Mouse (Mus musculus) stomach, postnatal 0 days (tissue): ENCODE data around the gene Eif3d. TPM values are rescaled to one million over a fixed set of nuclear protein-coding genes. Genes with fewer than 3 reads are reported as not detected.

Experiments used
- ATAC-seq: fragments of 200-750 bp; cut with Nextera tagmentation; 2 replicates; pipeline ENCODE4 v1.8.0; 2017; ENCODE audit not compliant: low FRiP score, low TSS enrichment
- DNase-seq: peaks from one replicate; pipeline ENCODE4 v3.0.0-alpha.2; 2016; ENCODE audit warnings: low spot score
- H3K27ac ChIP-seq: fragments of 300-500 bp; sonication (generic); replicated peaks from 2 replicates; pipeline ENCODE4 v1.5.1; 2014; ENCODE audit warnings: mild to moderate bottlenecking, control low read depth
- H3K27me3 ChIP-seq: fragments of 300-500 bp; sonication (generic); 2 replicates; pipeline ENCODE4 v1.6.1; 2014; ENCODE audit warnings: low read length; ENCODE audit not compliant: control insufficient read depth, insufficient read depth
- H3K36me3 ChIP-seq: fragments of 300-500 bp; sonication (generic); 2 replicates; pipeline ENCODE4 v1.6.1; 2014; ENCODE audit warnings: low read length, mixed read lengths; ENCODE audit not compliant: control insufficient read depth, insufficient read depth
- H3K4me1 ChIP-seq: fragments of 300-500 bp; sonication (generic); replicated peaks from 2 replicates; pipeline ENCODE4 v1.6.1; 2014; ENCODE audit warnings: antibody characterized with exemption; ENCODE audit not compliant: control insufficient read depth, insufficient read depth
- H3K4me2 ChIP-seq: fragments of 300-500 bp; sonication (generic); replicated peaks from 2 replicates; pipeline ENCODE4 v1.6.1; 2014; ENCODE audit warnings: low read depth, mild to moderate bottlenecking, control low read depth, moderate library complexity
- H3K4me3 ChIP-seq: fragments of 300-500 bp; sonication (generic); 2 replicates; pipeline ENCODE4 v1.5.1; 2014; ENCODE audit warnings: low read depth, low read length, control low read depth
- H3K9ac ChIP-seq: fragments of 300-500 bp; sonication (generic); 2 replicates; pipeline ENCODE4 v1.6.1; 2014; ENCODE audit warnings: mild to moderate bottlenecking, low read length, control low read depth, mixed read lengths
- H3K9me3 ChIP-seq: fragments of 300-500 bp; sonication (generic); 2 replicates; pipeline ENCODE4 v1.6.1; 2016; ENCODE audit warnings: low read length; ENCODE audit not compliant: control insufficient read depth
- CTCF ChIP-seq: IDR thresholded peaks from 2 replicates; pipeline ENCODE4 v1.5.1; 2016; ENCODE audit warnings: antibody characterized with exemption, low read depth, mild to moderate bottlenecking, moderate library complexity
- EP300 ChIP-seq: optimal IDR thresholded peaks from 2 replicates; pipeline ENCODE3; 2016; ENCODE audit warnings: antibody characterized with exemption
- WGBS: fragments of 180-500 bp; shearing (Covaris S2); extraction: QIAGEN DNeasy Blood & Tissue Kit; methylation state at CpG from one replicate; pipeline ENCODE4 v1.1.7; 2014; 5-methylcytosine and 5-hydroxymethylcytosine counted together
- polyA plus RNA-seq: library from polyadenylated mRNA; unstranded; fragments of >200 nt; fragmentation: Nextera tagmentation; extraction: Ambion mirVana; gene quantifications from 2 replicates; pipeline ENCODE4 v1.2.1, GENCODE M21; 2015

Eif3d gene
- polyA plus RNA-seq, 1 experiment from 2014 or later = 106 TPM

- Histone ChIP-seq H3K27me3 (no peaks in the 10 kb centered on the region), H3K36me3 (peaks cover 26% of the 10 kb centered on the region), H3K4me2 (peak within 1 kb of the TSS; percentile 73), H3K9ac (peak within 1 kb of the TSS; percentile 45; the same call in 1 of the 2 replicates), H3K4me3 (peak within 1 kb of the TSS; percentile 40), H3K27ac (no peak within 1 kb of the TSS), H3K4me1 (peaks cover 7% of the 10 kb centered on the region), H3K9me3 (no peaks in the 10 kb centered on the region)
- WGBS = under 1% methylated on average over 39 of the region's 39 CpGs
- TF ChIP-seq CTCF = peak; percentile 63
- TF ChIP-seq EP300 = no peak
- peak; percentile 89 for DNase-seq
- ATAC-seq = peak; percentile 94
Measured at GRCm38 (mm10) chr15:77956404-77956901, 14.2 kb downstream of the Eif3d start, which contains the start of gene Foxred2. Gene Foxred2, minus strand, starts transcription at chr15:77956722.

DNA sequence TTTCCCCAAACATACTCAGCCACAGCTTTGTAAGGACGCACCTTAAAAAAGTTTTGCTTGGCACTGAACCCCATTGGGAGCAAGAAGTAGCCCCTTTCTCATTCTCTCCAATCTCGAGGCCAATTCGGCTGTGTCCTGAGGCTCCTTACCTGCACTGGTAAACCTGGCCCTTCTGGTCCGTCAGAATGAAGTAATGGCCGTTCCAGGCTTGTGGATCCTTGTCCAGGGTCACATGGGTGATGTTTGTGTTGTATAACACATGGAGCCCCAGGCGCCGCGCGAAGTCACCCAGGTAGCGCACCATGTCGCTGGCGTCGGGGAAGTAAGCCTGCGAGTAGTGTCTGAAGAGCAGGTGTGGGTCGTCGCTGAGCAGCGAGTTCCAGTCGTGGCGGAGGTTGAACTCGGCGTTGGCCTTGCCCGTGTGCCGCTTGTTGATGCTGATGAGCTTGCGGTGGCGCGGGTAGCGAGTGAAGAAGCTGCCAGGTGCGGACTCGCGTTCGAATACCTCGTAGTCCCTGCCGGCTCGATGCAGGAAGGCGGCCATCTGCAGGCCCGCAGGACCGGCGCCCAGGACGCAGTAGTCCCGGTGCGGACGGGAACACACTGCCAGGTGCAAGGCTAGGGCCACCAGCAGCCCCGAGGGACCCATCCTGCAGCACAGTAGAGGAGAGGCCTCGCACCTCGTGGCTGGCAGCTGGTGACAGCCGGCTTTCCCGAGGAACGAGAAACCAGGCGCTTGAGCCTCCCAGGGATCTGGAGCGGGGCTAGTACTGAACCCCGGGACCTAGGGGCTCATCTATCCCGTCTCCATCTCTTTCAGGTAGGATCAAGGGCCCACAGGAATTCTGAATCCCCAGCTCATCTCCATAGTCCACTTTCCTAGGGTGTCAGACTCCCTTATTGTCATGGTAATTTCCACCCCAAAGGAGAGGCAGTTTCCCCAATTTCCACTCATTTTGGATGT lies 14.9 kb downstream of the Eif3d start:
- DNase-seq (no peak), ATAC-seq (no peak)
- TF ChIP-seq EP300 (no peak), CTCF (no peak)
- Histone ChIP-seq H3K9ac (peak overlapping the region; percentile 45; the same call in 1 of the 2 replicates), H3K4me2 (peak overlapping the region; percentile 73), H3K27ac (no peak overlapping the region), H3K36me3 (peaks cover 21% of the 10 kb centered on the region), H3K4me3 (peak overlapping the region; percentile 40), H3K27me3 (no peaks in the 10 kb centered on the region), H3K9me3 (no peaks in the 10 kb centered on the region), H3K4me1 (peaks cover 7% of the 10 kb centered on the region)
- WGBS = 9% methylated on average over 52 of the region's 52 CpGs

DNA sequence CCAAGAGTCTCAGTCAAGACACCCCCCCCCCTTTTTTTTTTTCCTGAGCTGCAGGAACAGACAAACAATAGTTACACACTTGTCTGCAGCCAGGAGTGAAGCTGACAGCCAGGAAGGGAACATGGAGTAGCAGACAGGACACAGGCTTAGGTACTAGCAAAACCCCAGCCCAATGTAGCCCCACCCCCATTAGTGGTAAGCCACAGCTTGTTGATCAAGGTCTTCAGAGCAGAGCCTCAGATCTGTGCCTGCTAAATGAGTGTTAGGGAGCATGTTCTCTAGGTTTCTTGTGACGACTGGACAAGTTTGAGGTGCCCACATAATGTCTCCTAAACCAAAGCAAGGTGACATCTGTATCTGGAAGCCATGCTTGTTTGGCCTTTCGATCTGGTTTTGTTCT lies 16.3 kb downstream of the Eif3d start:
- Histone ChIP-seq H3K27me3 (no peaks in the 10 kb centered on the region), H3K9ac (no peak overlapping the region), H3K4me3 (no peak overlapping the region), H3K4me1 (peaks cover 7% of the 10 kb centered on the region), H3K9me3 (no peaks in the 10 kb centered on the region), H3K4me2 (no peak overlapping the region), H3K36me3 (peaks cover 8% of the 10 kb centered on the region), H3K27ac (no peak overlapping the region)
- ATAC-seq (no peak), DNase-seq (no peak)
- TF ChIP-seq EP300 (no peak), CTCF (no peak)
- 93% methylated on average over 2 of the region's 2 CpGs for WGBS

DNA sequence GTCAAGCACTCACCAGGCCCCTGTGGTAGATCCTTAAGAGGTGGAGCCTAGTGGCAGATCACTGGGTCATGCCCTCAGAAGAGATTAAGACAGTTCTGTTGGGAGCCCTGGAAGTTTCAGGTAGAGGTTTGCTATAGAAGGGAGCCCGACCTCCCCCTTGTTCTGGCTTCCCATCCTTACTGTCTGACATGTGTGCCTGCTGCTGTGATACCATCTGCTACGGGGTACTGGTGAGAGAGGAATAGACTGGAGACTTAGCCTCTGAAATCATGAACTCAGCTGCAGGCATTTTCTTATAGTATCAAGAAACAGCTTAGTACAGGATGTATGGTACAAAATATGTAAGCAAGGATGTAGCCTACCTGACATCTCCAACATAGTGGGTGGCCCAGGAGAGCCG lies 17.7 kb downstream of the Eif3d start:
- no peak overlapping the region for H3K27ac ChIP-seq
- no peaks in the 10 kb centered on the region for H3K27me3 ChIP-seq
- no peak for TF ChIP-seq EP300
- no peak for TF ChIP-seq CTCF
- WGBS = 83% methylated on average over 3 of the region's 3 CpGs
- no peak overlapping the region for H3K9ac ChIP-seq
- DNase-seq (no peak), ATAC-seq (no peak)
- H3K36me3 ChIP-seq = no peaks in the 10 kb centered on the region
- H3K4me3 ChIP-seq = no peak overlapping the region
- H3K4me1 ChIP-seq = peaks cover 7% of the 10 kb centered on the region
- H3K4me2 ChIP-seq = no peak overlapping the region
- H3K9me3 ChIP-seq = no peaks in the 10 kb centered on the region

GRCm38 (mm10) chr15:77949061-77949460 lies 21.6 kb downstream of the Eif3d start:
- DNase-seq (no peak), ATAC-seq (no peak)
- Histone ChIP-seq H3K9ac (no peak overlapping the region), H3K9me3 (no peaks in the 10 kb centered on the region), H3K4me3 (no peak overlapping the region), H3K36me3 (no peaks in the 10 kb centered on the region), H3K27me3 (no peaks in the 10 kb centered on the region), H3K27ac (no peak overlapping the region), H3K4me2 (no peak overlapping the region), H3K4me1 (no peaks in the 10 kb centered on the region)
- TF ChIP-seq CTCF (no peak), EP300 (no peak)
- WGBS = 82% methylated on average over 7 of the region's 7 CpGs

GRCm38 (mm10) chr15:77945711-77946110 lies 24.9 kb downstream of the Eif3d start:
- Histone ChIP-seq H3K36me3 (no peaks in the 10 kb centered on the region), H3K9ac (no peak overlapping the region), H3K4me2 (no peak overlapping the region), H3K27ac (no peak overlapping the region), H3K4me3 (no peak overlapping the region), H3K4me1 (no peaks in the 10 kb centered on the region), H3K9me3 (no peaks in the 10 kb centered on the region), H3K27me3 (no peaks in the 10 kb centered on the region)
- TF ChIP-seq EP300 (no peak), CTCF (no peak)
- ATAC-seq (no peak), DNase-seq (no peak)
- 85% methylated on average over 4 of the region's 4 CpGs for WGBS
